Mouse (Mus musculus): ENCODE data around the gene Acot11. TPM values are rescaled to one million over a fixed set of nuclear protein-coding genes. Genes with fewer than 3 reads are reported as not detected.
A peak's percentile ranks its signal among the peaks of the same experiment; 100 is the strongest.

Gene Acot11
- polyA plus RNA-seq (2014; fragmentation: Nextera tagmentation; extraction: Ambion mirVana), result 5.0 and 6.0 TPM in 2 replicates

DNA sequence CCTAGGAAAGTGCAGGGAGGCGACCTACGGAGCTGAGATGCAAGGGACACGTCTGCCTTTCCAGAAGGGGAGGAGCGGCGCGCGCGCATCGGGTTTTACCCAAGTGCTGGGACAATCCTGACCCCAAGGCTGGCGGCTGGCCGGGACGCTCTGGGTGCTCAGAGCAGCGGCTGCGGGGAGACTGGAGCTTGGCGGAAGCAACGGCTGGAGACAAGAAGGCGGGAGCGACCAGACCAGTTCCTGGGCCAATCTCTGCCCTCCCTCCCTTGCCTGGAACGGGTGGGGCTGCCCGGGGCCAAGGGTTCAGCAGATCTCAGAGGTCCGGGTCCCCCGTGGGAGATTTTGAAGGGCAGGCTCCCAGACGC lies at the start of gene Acot11:
Gene Acot11, minus strand, starts transcription at position 89 of the 365 bp plus-strand sequence.
- peak within 1 kb of the TSS; percentile 34 to 37 for H3K4me3 ChIP-seq (ENCODE audit: control insufficient read depth in 1 of 2, insufficient read depth in 1 of 2, low read depth in 1 of 2, low read length in 2 of 2)
- H3K4me2 ChIP-seq (ENCODE audit: low read length), result peak within 1 kb of the TSS; percentile 66
- no peaks in the 10 kb centered on the region for H3K9me3 ChIP-seq (ENCODE audit: control insufficient read depth, low read length)
- H3K9ac ChIP-seq (ENCODE audit: low read length), result peak within 1 kb of the TSS; percentile 71
- H3K4me1 ChIP-seq (ENCODE audit: control insufficient read depth in 2 of 2, insufficient read depth in 2 of 2, low read length in 2 of 2), result peaks cover 10 to 12% of the 10 kb centered on the region in 2 experiments; a peak in 3 of 4 replicates
- ATAC-seq (ENCODE audit: insufficient number of reproducible peaks, insufficient read depth, low FRiP score, low read depth), result 0 out of 2 replicates have a peak, but pooled peaks have one; percentile 10
- H3K27ac ChIP-seq (replicated peaks in 1 of 2; ENCODE audit: control insufficient read depth in 1 of 2, insufficient read depth in 1 of 2, low read depth in 2 of 2, low read length in 2 of 2), result no peak within 1 kb of the TSS; a peak in 1 of 4 replicates
- no peaks in the 10 kb centered on the region for H3K36me3 ChIP-seq (ENCODE audit: control insufficient read depth, insufficient read depth, low read length)
- WGBS, result under 1% methylated on average over 23 of the region's 23 CpGs
- peaks cover 3% of the 10 kb centered on the region for H3K27me3 ChIP-seq (ENCODE audit: control insufficient read depth, insufficient read depth, low read length)

GRCm38 (mm10) chr4:106848290-106849092 lies 43.7 kb upstream of the Acot11 start:
- Histone ChIP-seq H3K9ac (ENCODE audit: low read length) (peak overlapping the region; percentile 56; the same call in 1 of the 2 replicates), H3K9me3 (ENCODE audit: control insufficient read depth, low read length) (no peaks in the 10 kb centered on the region), H3K27me3 (ENCODE audit: control insufficient read depth, insufficient read depth, low read length) (no peaks in the 10 kb centered on the region), H3K4me2 (ENCODE audit: low read length) (peak overlapping the region; percentile 55), H3K4me1 (ENCODE audit: control insufficient read depth in 2 of 2, insufficient read depth in 2 of 2, low read length in 2 of 2) (peaks cover 14 to 20% of the 10 kb centered on the region in 2 experiments), H3K4me3 (ENCODE audit: control insufficient read depth in 1 of 2, insufficient read depth in 1 of 2, low read depth in 1 of 2, low read length in 2 of 2) (no peak overlapping the region), H3K27ac (replicated peaks in 1 of 2; ENCODE audit: control insufficient read depth in 1 of 2, insufficient read depth in 1 of 2, low read depth in 2 of 2, low read length in 2 of 2) (peak overlapping the region; percentile 65 to 77), H3K36me3 (ENCODE audit: control insufficient read depth, insufficient read depth, low read length) (no peaks in the 10 kb centered on the region)
- 41% methylated on average over 12 of the region's 12 CpGs for WGBS
- ATAC-seq (ENCODE audit: insufficient number of reproducible peaks, insufficient read depth, low FRiP score, low read depth), result 0 out of 2 replicates have a peak, but pooled peaks have one; percentile 22

DNA sequence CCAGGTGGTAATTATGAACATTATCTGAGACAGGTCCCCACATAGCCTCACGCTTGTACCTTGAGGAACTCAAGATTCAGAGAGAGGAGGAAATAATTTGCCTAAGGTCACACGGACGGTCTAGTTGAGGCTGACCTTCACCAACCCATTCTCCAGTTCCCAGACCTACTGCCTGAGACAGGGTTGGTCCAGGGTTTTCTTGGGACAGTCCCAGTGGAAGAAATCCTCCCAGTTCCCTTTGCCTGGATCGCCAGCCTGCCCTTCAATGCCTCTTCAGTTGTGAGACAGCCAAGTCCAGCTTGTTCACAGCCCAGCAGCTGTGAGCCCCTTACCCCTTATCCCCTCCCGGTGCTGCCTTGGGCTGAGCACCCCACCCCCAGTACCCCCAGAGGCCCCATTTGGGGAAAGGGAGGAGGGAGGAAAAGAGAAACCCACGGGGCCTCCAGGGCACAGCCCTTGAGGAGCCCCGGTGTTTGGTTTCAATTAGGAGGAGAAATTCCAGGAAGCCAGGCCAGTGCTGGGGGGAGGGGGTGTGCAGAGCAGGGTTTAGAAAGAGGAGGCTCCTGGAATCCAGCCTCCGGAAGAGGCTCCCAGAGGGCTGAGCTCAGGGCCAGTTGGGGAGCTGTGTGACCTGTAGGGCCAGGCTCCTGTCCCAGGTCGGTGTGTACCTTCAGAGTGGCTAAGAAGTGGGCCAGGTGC lies 42.9 kb upstream of the Acot11 start:
- Histone ChIP-seq H3K36me3 (ENCODE audit: control insufficient read depth, insufficient read depth, low read length) (no peaks in the 10 kb centered on the region), H3K9ac (ENCODE audit: low read length) (peak overlapping the region; percentile 56), H3K4me2 (ENCODE audit: low read length) (peak overlapping the region; percentile 55), H3K27ac (replicated peaks in 1 of 2; ENCODE audit: control insufficient read depth in 1 of 2, insufficient read depth in 1 of 2, low read depth in 2 of 2, low read length in 2 of 2) (peak overlapping the region; percentile 65 to 77), H3K27me3 (ENCODE audit: control insufficient read depth, insufficient read depth, low read length) (no peaks in the 10 kb centered on the region), H3K9me3 (ENCODE audit: control insufficient read depth, low read length) (no peaks in the 10 kb centered on the region), H3K4me3 (ENCODE audit: control insufficient read depth in 1 of 2, insufficient read depth in 1 of 2, low read depth in 1 of 2, low read length in 2 of 2) (0 out of 4 replicates have a peak overlapping the region, but pooled peaks of 1 of the 2 experiments have one; percentile 7), H3K4me1 (ENCODE audit: control insufficient read depth in 2 of 2, insufficient read depth in 2 of 2, low read length in 2 of 2) (peaks cover 14 to 20% of the 10 kb centered on the region in 2 experiments)
- ATAC-seq (ENCODE audit: insufficient number of reproducible peaks, insufficient read depth, low FRiP score, low read depth), result peak; percentile 79
- WGBS, result 16% methylated on average over 9 of the region's 9 CpGs

DNA sequence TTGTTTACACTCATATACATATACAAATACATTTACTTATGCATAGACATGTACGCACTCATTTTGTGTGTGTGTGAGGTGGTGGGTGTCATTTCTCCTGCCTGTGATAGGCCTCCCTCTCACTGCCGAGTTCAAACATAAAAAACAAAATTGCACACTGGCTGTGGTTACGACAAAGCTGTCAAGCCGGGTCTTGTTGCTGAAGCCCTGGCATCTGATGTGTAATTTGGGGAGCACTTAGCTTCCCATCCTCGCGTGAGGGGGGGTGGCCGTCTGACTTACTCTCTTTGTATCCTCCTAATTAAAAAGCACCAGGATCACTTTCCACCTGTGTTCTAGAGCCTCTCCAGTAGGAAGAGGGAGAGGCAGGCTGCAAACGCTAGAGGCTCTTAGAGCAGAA lies 37.8 kb upstream of the Acot11 start:
- Histone ChIP-seq H3K9me3 (ENCODE audit: control insufficient read depth, low read length) (no peaks in the 10 kb centered on the region), H3K4me1 (ENCODE audit: control insufficient read depth in 2 of 2, insufficient read depth in 2 of 2, low read length in 2 of 2) (peaks cover 23 to 33% of the 10 kb centered on the region in 2 experiments), H3K27me3 (ENCODE audit: control insufficient read depth, insufficient read depth, low read length) (no peaks in the 10 kb centered on the region), H3K27ac (replicated peaks in 1 of 2; ENCODE audit: control insufficient read depth in 1 of 2, insufficient read depth in 1 of 2, low read depth in 2 of 2, low read length in 2 of 2) (no peak overlapping the region), H3K4me3 (ENCODE audit: control insufficient read depth in 1 of 2, insufficient read depth in 1 of 2, low read depth in 1 of 2, low read length in 2 of 2) (no peak overlapping the region), H3K9ac (ENCODE audit: low read length) (no peak overlapping the region), H3K4me2 (ENCODE audit: low read length) (no peak overlapping the region), H3K36me3 (ENCODE audit: control insufficient read depth, insufficient read depth, low read length) (no peaks in the 10 kb centered on the region)
- no peak for ATAC-seq (ENCODE audit: insufficient number of reproducible peaks, insufficient read depth, low FRiP score, low read depth)
- WGBS, result 76% methylated on average over 8 of the region's 8 CpGs

DNA sequence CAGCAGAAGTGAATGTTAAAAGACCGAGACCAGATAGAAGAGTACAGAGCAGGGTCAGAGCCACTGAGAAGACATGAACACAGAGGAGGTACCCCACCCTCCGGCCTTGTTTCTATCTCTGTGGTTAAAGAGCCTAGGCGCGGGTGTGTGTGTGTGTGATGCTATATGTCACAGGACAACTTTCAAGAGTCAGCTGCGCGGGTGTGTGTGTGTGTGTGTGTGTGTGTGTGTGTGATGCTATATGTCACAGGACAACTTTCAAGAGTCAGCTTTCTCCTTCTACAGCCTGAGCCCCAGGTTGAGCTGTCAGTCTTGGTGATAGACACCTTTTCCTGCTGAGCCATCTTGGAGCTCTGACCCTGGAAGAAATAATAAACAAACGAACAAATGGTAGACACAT lies 37.1 kb upstream of the Acot11 start:
- 49% methylated on average over 7 of the region's 7 CpGs for WGBS
- H3K9ac ChIP-seq (ENCODE audit: low read length), result peak overlapping the region; percentile 45; the same call in 1 of the 2 replicates

DNA sequence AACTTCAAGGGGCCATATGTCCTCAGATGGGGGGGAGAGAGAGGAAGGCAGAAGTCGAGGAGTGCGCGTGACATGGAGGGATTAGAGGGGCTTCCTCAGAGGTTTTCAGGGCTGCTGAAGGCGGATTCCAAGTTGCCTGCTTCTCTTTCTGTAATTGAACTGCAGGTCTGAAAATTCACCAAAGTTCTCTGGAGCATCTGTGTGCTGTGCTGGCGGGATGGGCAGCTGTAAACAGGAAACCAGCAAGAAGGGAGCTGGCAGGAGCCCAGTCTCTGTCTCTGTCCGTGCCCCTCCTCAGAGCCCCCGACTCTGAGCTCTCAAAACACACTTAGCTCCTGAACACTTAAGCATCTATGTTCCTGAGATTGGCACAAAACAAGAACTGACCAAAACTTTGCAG lies 36.5 kb upstream of the Acot11 start:
- Histone ChIP-seq H3K4me1 (ENCODE audit: control insufficient read depth in 2 of 2, insufficient read depth in 2 of 2, low read length in 2 of 2) (peaks cover 17 to 33% of the 10 kb centered on the region in 2 experiments), H3K27ac (replicated peaks in 1 of 2; ENCODE audit: control insufficient read depth in 1 of 2, insufficient read depth in 1 of 2, low read depth in 2 of 2, low read length in 2 of 2) (no peak overlapping the region), H3K9ac (ENCODE audit: low read length) (peak overlapping the region; percentile 45; the same call in 1 of the 2 replicates), H3K27me3 (ENCODE audit: control insufficient read depth, insufficient read depth, low read length) (no peaks in the 10 kb centered on the region), H3K9me3 (ENCODE audit: control insufficient read depth, low read length) (no peaks in the 10 kb centered on the region), H3K4me3 (ENCODE audit: control insufficient read depth in 1 of 2, insufficient read depth in 1 of 2, low read depth in 1 of 2, low read length in 2 of 2) (no peak overlapping the region), H3K36me3 (ENCODE audit: control insufficient read depth, insufficient read depth, low read length) (no peaks in the 10 kb centered on the region), H3K4me2 (ENCODE audit: low read length) (no peak overlapping the region)
- WGBS, result 35% methylated on average over 7 of the region's 7 CpGs
- no peak for ATAC-seq (ENCODE audit: insufficient number of reproducible peaks, insufficient read depth, low FRiP score, low read depth)

More for the DNA sequence above, 37.1 kb upstream of the Acot11 start:
- Histone ChIP-seq H3K4me3 (ENCODE audit: control insufficient read depth in 1 of 2, insufficient read depth in 1 of 2, low read depth in 1 of 2, low read length in 2 of 2) (no peak overlapping the region), H3K9me3 (ENCODE audit: control insufficient read depth, low read length) (no peaks in the 10 kb centered on the region), H3K4me2 (ENCODE audit: low read length) (no peak overlapping the region), H3K27me3 (ENCODE audit: control insufficient read depth, insufficient read depth, low read length) (no peaks in the 10 kb centered on the region), H3K27ac (replicated peaks in 1 of 2; ENCODE audit: control insufficient read depth in 1 of 2, insufficient read depth in 1 of 2, low read depth in 2 of 2, low read length in 2 of 2) (no peak overlapping the region), H3K4me1 (ENCODE audit: control insufficient read depth in 2 of 2, insufficient read depth in 2 of 2, low read length in 2 of 2) (peaks cover 18 to 33% of the 10 kb centered on the region in 2 experiments), H3K36me3 (ENCODE audit: control insufficient read depth, insufficient read depth, low read length) (no peaks in the 10 kb centered on the region)
- no peak for ATAC-seq (ENCODE audit: insufficient number of reproducible peaks, insufficient read depth, low FRiP score, low read depth)

DNA sequence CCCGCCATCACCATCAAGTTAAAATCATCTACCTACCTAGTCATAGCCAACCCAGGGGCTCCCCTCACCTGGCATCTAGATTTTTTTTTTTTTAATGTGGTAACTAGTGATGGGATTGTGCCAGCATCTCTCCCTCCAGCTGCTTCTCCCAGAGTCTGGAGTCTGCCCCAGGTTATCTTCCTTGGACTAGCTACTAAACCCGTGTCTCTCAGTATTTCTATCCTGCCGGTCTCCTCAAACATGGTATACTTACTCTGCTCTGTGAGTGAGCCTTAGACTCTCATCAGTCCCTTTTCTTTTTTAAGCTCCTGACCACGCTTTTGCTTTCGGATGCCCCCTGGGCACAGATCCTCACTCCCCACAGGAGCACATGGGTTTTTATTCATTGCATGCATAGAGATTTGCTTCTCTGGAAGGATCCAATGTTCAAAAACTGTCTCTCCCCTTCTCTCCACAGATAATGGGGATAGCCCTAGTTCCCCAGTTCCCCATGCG lies 35.9 kb upstream of the Acot11 start:
- H3K9me3 ChIP-seq (ENCODE audit: control insufficient read depth, low read length), result no peaks in the 10 kb centered on the region
- H3K4me1 ChIP-seq (ENCODE audit: control insufficient read depth in 2 of 2, insufficient read depth in 2 of 2, low read length in 2 of 2), result peaks cover 17 to 33% of the 10 kb centered on the region in 2 experiments
- no peaks in the 10 kb centered on the region for H3K36me3 ChIP-seq (ENCODE audit: control insufficient read depth, insufficient read depth, low read length)
- peak overlapping the region; percentile 98 for H3K4me2 ChIP-seq (ENCODE audit: low read length)
- H3K27ac ChIP-seq (replicated peaks in 1 of 2; ENCODE audit: control insufficient read depth in 1 of 2, insufficient read depth in 1 of 2, low read depth in 2 of 2, low read length in 2 of 2), result peak overlapping the region; percentile 83 to 92
- 40% methylated on average over 6 of the region's 6 CpGs for WGBS
- peak overlapping the region; percentile 82 for H3K9ac ChIP-seq (ENCODE audit: low read length)
- H3K27me3 ChIP-seq (ENCODE audit: control insufficient read depth, insufficient read depth, low read length), result no peaks in the 10 kb centered on the region
- peak overlapping the region; percentile 64 to 70 for H3K4me3 ChIP-seq (ENCODE audit: control insufficient read depth in 1 of 2, insufficient read depth in 1 of 2, low read depth in 1 of 2, low read length in 2 of 2)
- no peak for ATAC-seq (ENCODE audit: insufficient number of reproducible peaks, insufficient read depth, low FRiP score, low read depth)

Measured in heart, embryonic 14.5 days (tissue).